Mouse (Mus musculus) urinary bladder, postnatal 25 days (tissue): ENCODE results near the gene Hus1b.
A peak's percentile ranks its signal among the peaks of the same experiment; 100 is the strongest.

ENCODE experiments used
- DNase-seq: peaks from one replicate; pipeline ENCODE4 v3.0.0; 2022; ENCODE audit warnings: low spot score

Gene Hus1b

GRCm38 (mm10) chr13:30947540-30947939 is at the start of gene Hus1b:
Gene Hus1b (minus strand): TSS chr13:30947759.
- no peak for DNase-seq

- no peak for DNase-seq
These were observed 46.8 kb upstream of the Hus1b start for GRCm38 (mm10) chr13:30994249-30994858.

GRCm38 (mm10) chr13:30993819-30994218 is 46.3 kb upstream of the Hus1b start:
- DNase-seq = no peak

- no peak for DNase-seq
These were observed 42.7 kb upstream of the Hus1b start for GRCm38 (mm10) chr13:30990233-30990632.

- DNase-seq = no peak
These were observed 42.2 kb upstream of the Hus1b start for GRCm38 (mm10) chr13:30989710-30990109.

- no peak for DNase-seq
These were observed 40.1 kb upstream of the Hus1b start for GRCm38 (mm10) chr13:30987686-30988085.

- DNase-seq = no peak
These were observed 39.4 kb upstream of the Hus1b start for GRCm38 (mm10) chr13:30986934-30987455.

- DNase-seq = no peak
These were observed 38.3 kb upstream of the Hus1b start for GRCm38 (mm10) chr13:30985598-30986466.

GRCm38 (mm10) chr13:30985275-30985597 is 37.7 kb upstream of the Hus1b start:
- DNase-seq = no peak

- peak; percentile 37 for DNase-seq
These were observed 34.1 kb upstream of the Hus1b start for GRCm38 (mm10) chr13:30981666-30982065.

- no peak for DNase-seq
These were observed 30.7 kb upstream of the Hus1b start for GRCm38 (mm10) chr13:30978224-30978623.

- DNase-seq = no peak
These were observed 29.1 kb upstream of the Hus1b start for GRCm38 (mm10) chr13:30976536-30977084.

GRCm38 (mm10) chr13:30974247-30974630 is 26.7 kb upstream of the Hus1b start:
- no peak for DNase-seq

- peak; percentile 80 for DNase-seq
These were observed 26.1 kb upstream of the Hus1b start, which contains the start of the genes Exoc2 and Gm5447 for GRCm38 (mm10) chr13:30973501-30974246. Gene Exoc2 (minus strand): TSS chr13:30974093. Gene Gm5447 (plus strand): TSS chr13:30974204.

- no peak for DNase-seq
These were observed 24.5 kb upstream of the Hus1b start for GRCm38 (mm10) chr13:30972102-30972501.

- no peak for DNase-seq
These were observed 23.5 kb upstream of the Hus1b start for GRCm38 (mm10) chr13:30971047-30971446.

GRCm38 (mm10) chr13:30968311-30968710 is 20.8 kb upstream of the Hus1b start:
- no peak for DNase-seq

- DNase-seq = no peak
These were observed 18.9 kb upstream of the Hus1b start for GRCm38 (mm10) chr13:30966507-30966911.

GRCm38 (mm10) chr13:30961932-30962331 is 14.4 kb upstream of the Hus1b start:
- DNase-seq = no peak

GRCm38 (mm10) chr13:30960714-30961113 is 13.2 kb upstream of the Hus1b start:
- no peak for DNase-seq

- DNase-seq = no peak
These were observed 6.0 kb upstream of the Hus1b start for GRCm38 (mm10) chr13:30953580-30953979.

GRCm38 (mm10) chr13:30952044-30952443 is 4.5 kb upstream of the Hus1b start:
- no peak for DNase-seq
